Mouse (Mus musculus) mouse trophoblast stem cell (cell line): Measurements from ENCODE around the gene Trim16.

ENCODE experiments used
- in situ Hi-C, 2 experiments: fragments of 300-500 bp; cut with MseI, MboI; formaldehyde crosslinking; loops; 2 replicates in 1 of 2; 3 replicates in 1 of 2; pipeline ENCODE4 v1.15.1; 2025

Trim16 gene

GRCm38 (mm10) chr11:62820059-62820541 lies at the start of gene Trim16:
TSS of gene Trim16 (plus strand) at chr11:62820231.
- in situ Hi-C loops: no loop called here

GRCm38 (mm10) chr11:62776510-62776909 lies 43.5 kb upstream of the Trim16 start:
- in situ Hi-C loops: no loop called here

GRCm38 (mm10) chr11:62788935-62789616 lies 31.0 kb upstream of the Trim16 start, which contains the start of gene Zfp286:
TSS of gene Zfp286 (minus strand) at chr11:62789462.
- in situ Hi-C loops: no loop called here

- in situ Hi-C loops: no loop called here
These were observed 30.5 kb upstream of the Trim16 start for GRCm38 (mm10) chr11:62789617-62789936.

GRCm38 (mm10) chr11:62804119-62804518 lies 15.9 kb upstream of the Trim16 start:
- in situ Hi-C loops: no loop called here

GRCm38 (mm10) chr11:62807965-62808364 lies 12.1 kb upstream of the Trim16 start:
- in situ Hi-C loops: no loop called here

- in situ Hi-C loops: no loop called here
These were observed 10.8 kb upstream of the Trim16 start for GRCm38 (mm10) chr11:62809201-62809600.

- in situ Hi-C loops: no loop called here
These were observed 7.8 kb upstream of the Trim16 start for GRCm38 (mm10) chr11:62812268-62812667.

GRCm38 (mm10) chr11:62813497-62813896 lies 6.5 kb upstream of the Trim16 start:
- in situ Hi-C loops: no loop called here

- in situ Hi-C loops: no loop called here
These were observed 5.9 kb upstream of the Trim16 start for GRCm38 (mm10) chr11:62813970-62814624.

GRCm38 (mm10) chr11:62814625-62815024 lies 5.4 kb upstream of the Trim16 start:
- in situ Hi-C loops: no loop called here

GRCm38 (mm10) chr11:62815438-62815837 lies 4.6 kb upstream of the Trim16 start:
- in situ Hi-C loops: no loop called here

GRCm38 (mm10) chr11:62816591-62816990 lies 3.4 kb upstream of the Trim16 start:
- in situ Hi-C loops: no loop called here

GRCm38 (mm10) chr11:62819059-62819686 lies 858 bp upstream of the Trim16 start:
- in situ Hi-C loops: no loop called here

GRCm38 (mm10) chr11:62820661-62821437 lies 818 bp downstream of the Trim16 start:
- in situ Hi-C loops: no loop called here

GRCm38 (mm10) chr11:62821893-62822292 lies 1.9 kb downstream of the Trim16 start:
- in situ Hi-C loops: no loop called here

- in situ Hi-C loops: no loop called here
These were observed 4.2 kb downstream of the Trim16 start for GRCm38 (mm10) chr11:62824211-62824610.

- in situ Hi-C loops: no loop called here
These were observed 5.4 kb downstream of the Trim16 start for GRCm38 (mm10) chr11:62825222-62826105.

GRCm38 (mm10) chr11:62826106-62826733 lies 6.2 kb downstream of the Trim16 start:
- in situ Hi-C loops: no loop called here

GRCm38 (mm10) chr11:62827135-62827534 lies 7.1 kb downstream of the Trim16 start:
- in situ Hi-C loops: no loop called here

- in situ Hi-C loops: no loop called here
These were observed 7.9 kb downstream of the Trim16 start for GRCm38 (mm10) chr11:62827911-62828310.
